ENCODE assay signal across 10 mouse cellular contexts in genomic region chr4:53219351-53219750, GRCm38 (mm10). TPM values are rescaled to one million over a fixed set of nuclear protein-coding genes. Genes with fewer than 3 reads are reported as not detected.
DNase-seq lines count a peak whose midpoint lies in the region; ATAC-seq and TF ChIP-seq lines count a peak whose summit lies in the region.
"Had no signal": no experiment of that assay in that cellular context is flagged by ENCODE, and none has a peak within 500 bp of the region (broad histone marks: within the 10 kb centered on the region; RNA-seq: fewer than 3 reads in every experiment).

No protein-coding gene starts in this region.

- WGBS in hindbrain, postnatal 0 days, result 46% methylated on average over 3 of the region's 3 CpGs
- WGBS in hindbrain, embryonic 10.5 days, result 50% methylated on average over 3 of the region's 3 CpGs
- 50% methylated on average over 3 of the region's 3 CpGs for WGBS in neural tube, embryonic 14.5 days

- peaks cover 18% of the 10 kb centered on the region for H3K4me1 ChIP-seq in hindbrain, postnatal 0 days (ENCODE audit: insufficient read depth, low read length)
- H3K4me1 ChIP-seq in hindbrain, embryonic 10.5 days (replicated peaks), result peaks cover 24% of the 10 kb centered on the region
- peaks cover 10% of the 10 kb centered on the region for H3K4me1 ChIP-seq in neural tube, embryonic 14.5 days (ENCODE audit: control insufficient read depth, insufficient read depth, low read length)

- H3K27ac ChIP-seq in hindbrain, postnatal 0 days, result peak overlapping the region; percentile 88
- no peak overlapping the region for H3K27ac ChIP-seq in hindbrain, embryonic 10.5 days
- H3K27ac ChIP-seq in neural tube, embryonic 14.5 days (ENCODE audit: low read depth, low read length), result no peak overlapping the region
- H3K27ac ChIP-seq: lung, embryonic 15.5 days; stomach, embryonic 15.5 days had no signal

- TF ChIP-seq CTCF in hindbrain, postnatal 0 days (IDR thresholded peaks at IDR 0.05; ENCODE audit: low read depth), result no peak

- H3K9me3 ChIP-seq in hindbrain, postnatal 0 days (ENCODE audit: low read length), result no peaks in the 10 kb centered on the region
- no peaks in the 10 kb centered on the region for H3K9me3 ChIP-seq in hindbrain, embryonic 10.5 days
- H3K9me3 ChIP-seq in neural tube, embryonic 14.5 days (ENCODE audit: control insufficient read depth, low read length), result no peaks in the 10 kb centered on the region
- H3K9me3 ChIP-seq: lung, embryonic 15.5 days; stomach, embryonic 15.5 days had no signal

- DNase-seq in hindbrain, postnatal 0 days (ENCODE audit: low spot score), result peak; percentile 59
- DNase-seq in hindbrain, embryonic 10.5 days (ENCODE audit: low spot score), result no peak
- DNase-seq in adipocyte (ENCODE audit: low spot score), result peak; percentile 71
- DNase-seq in gastrocnemius, postnatal 10 days, result peak; percentile 26
- DNase-seq in kidney, postnatal 14 days, result peak; percentile 70
- DNase-seq in natural killer cell, adult 2 months (ENCODE audit: low spot score in 2 of 2), result no peak
- no peak for DNase-seq in embryo, embryonic 10.5 days (ENCODE audit: low spot score)

- H3K36me3 ChIP-seq in hindbrain, postnatal 0 days (ENCODE audit: insufficient read depth, low read length), result no peaks in the 10 kb centered on the region
- H3K36me3 ChIP-seq in hindbrain, embryonic 10.5 days, result no peaks in the 10 kb centered on the region
- no peaks in the 10 kb centered on the region for H3K36me3 ChIP-seq in neural tube, embryonic 14.5 days (ENCODE audit: control insufficient read depth, insufficient read depth, low read length)
- H3K36me3 ChIP-seq: lung, embryonic 15.5 days; stomach, embryonic 15.5 days had no signal

- no peaks in the 10 kb centered on the region for H3K27me3 ChIP-seq in hindbrain, postnatal 0 days (ENCODE audit: insufficient read depth, low read length)
- no peaks in the 10 kb centered on the region for H3K27me3 ChIP-seq in hindbrain, embryonic 10.5 days (ENCODE audit: insufficient read depth, poor library complexity, severe bottlenecking)
- H3K27me3 ChIP-seq in neural tube, embryonic 14.5 days (ENCODE audit: control insufficient read depth, insufficient read depth, low read length), result no peaks in the 10 kb centered on the region
- H3K27me3 ChIP-seq: lung, embryonic 15.5 days; stomach, embryonic 15.5 days had no signal

- no peak overlapping the region for H3K9ac ChIP-seq in hindbrain, postnatal 0 days (replicated peaks; ENCODE audit: low read length)
- H3K9ac ChIP-seq in neural tube, embryonic 14.5 days (replicated peaks; ENCODE audit: low read depth, low read length), result no peak overlapping the region
- H3K9ac ChIP-seq: lung, embryonic 15.5 days; stomach, embryonic 15.5 days had no signal

- ATAC-seq in hindbrain, postnatal 0 days, result peak; percentile 65
- ATAC-seq in neural tube, embryonic 14.5 days (ENCODE audit: low read depth), result 0 out of 2 replicates have a peak, but pooled peaks have one; percentile 11

- H3K4me2 ChIP-seq in hindbrain, postnatal 0 days (ENCODE audit: low read depth, low read length), result no peak overlapping the region
- H3K4me2 ChIP-seq in neural tube, embryonic 14.5 days (ENCODE audit: low read depth, low read length), result no peak overlapping the region
- H3K4me2 ChIP-seq: lung, embryonic 15.5 days; stomach, embryonic 15.5 days had no signal

- no peak overlapping the region for H3K4me3 ChIP-seq in hindbrain, postnatal 0 days (ENCODE audit: low read length)
- no peak overlapping the region for H3K4me3 ChIP-seq in hindbrain, embryonic 10.5 days
- H3K4me3 ChIP-seq in neural tube, embryonic 14.5 days (ENCODE audit: low read depth, low read length), result no peak overlapping the region
- H3K4me3 ChIP-seq: lung, embryonic 15.5 days; stomach, embryonic 15.5 days had no signal

RNA-seq across cellular contexts. Expression of gene Abca1, which starts 59.7 kb away (rescaled TPM):
- total RNA-seq in hindbrain, postnatal 0 days (2014; rRNA removed), result 43.5 and 49.5 TPM in 2 replicates
- polyA plus RNA-seq in hindbrain, postnatal 0 days (2015; fragmentation: Nextera tagmentation; extraction: Ambion mirVana), result 8.8 TPM in 2 replicates
- 2.7 and 3.6 TPM in 2 replicates for polyA plus RNA-seq in hindbrain, embryonic 10.5 days (2016; fragmentation: Nextera tagmentation; extraction: Ambion mirVana)
- total RNA-seq in gastrocnemius, postnatal 10 days (2021), result 10 to 100 TPM; 13.8 to 18.3 TPM
- polyA plus RNA-seq in neural tube, embryonic 14.5 days (2014; fragmentation: Nextera tagmentation; extraction: Ambion mirVana), result 11.3 and 21.4 TPM in 2 replicates

Comparison
In these comparisons a context has a peak if more than half of its experiments do, and no peak if none do; other contexts are left out.
1. DNase-seq: peak in hindbrain, postnatal 0 days (single experiment), adipocyte (single experiment), gastrocnemius, postnatal 10 days (single experiment) and kidney, postnatal 14 days (single experiment); none in hindbrain, embryonic 10.5 days (single experiment), natural killer cell, adult 2 months (0 of 2) and embryo, embryonic 10.5 days (single experiment).